Mouse (Mus musculus) liver, embryonic 16.5 days (tissue): Measurements from ENCODE around the gene Spata31d1b. TPM values are rescaled to one million over a fixed set of nuclear protein-coding genes. Genes with fewer than 3 reads are reported as not detected.
A peak's percentile ranks its signal among the peaks of the same experiment; 100 is the strongest.
"Not testable (repeated sequence)": the region's sequence is repeated elsewhere in the genome, so short reads cannot be mapped to it uniquely, and the experiment has no call there.

ENCODE experiments used
- ATAC-seq: fragments of 200-750 bp; cut with Nextera tagmentation; 2 replicates; pipeline ENCODE4 v1.8.0; 2017; ENCODE audit warnings: low read depth, mild to moderate bottlenecking, moderate number of reproducible peaks, moderate library complexity
- H3K27ac ChIP-seq: fragments of 300-500 bp; sonication (generic); 2 replicates; pipeline ENCODE4 v1.5.1; 2014; ENCODE audit warnings: mild to moderate bottlenecking, low read length
- H3K27me3 ChIP-seq: fragments of 300-500 bp; sonication (generic); 2 replicates; pipeline ENCODE4 v1.6.1; 2014; ENCODE audit warnings: low read depth, low read length, mixed read lengths; ENCODE audit not compliant: control insufficient read depth, insufficient read depth
- H3K36me3 ChIP-seq: fragments of 300-500 bp; sonication (generic); 2 replicates; pipeline ENCODE4 v1.6.1; 2014; ENCODE audit warnings: mild to moderate bottlenecking; ENCODE audit not compliant: control insufficient read depth, insufficient read depth
- H3K4me1 ChIP-seq: fragments of 300-500 bp; sonication (generic); 2 replicates; pipeline ENCODE4 v1.6.1; 2014; ENCODE audit warnings: low read depth, low read length, mixed read lengths; ENCODE audit not compliant: control insufficient read depth
- H3K4me2 ChIP-seq: fragments of 300-500 bp; sonication (generic); 2 replicates; pipeline ENCODE4 v1.6.1; 2014; ENCODE audit warnings: low read depth, low read length, mixed read lengths
- H3K4me3 ChIP-seq: fragments of 300-500 bp; sonication (generic); 2 replicates; pipeline ENCODE4 v1.5.1; 2014; ENCODE audit warnings: low read depth, mild to moderate bottlenecking, low read length
- H3K9ac ChIP-seq: fragments of 300-500 bp; sonication (generic); 2 replicates; pipeline ENCODE4 v1.6.1; 2014; ENCODE audit warnings: low read depth, low read length
- H3K9me3 ChIP-seq: fragments of 300-500 bp; sonication (generic); replicated peaks from 2 replicates; pipeline ENCODE4 v1.6.1; 2016; ENCODE audit warnings: low read length; ENCODE audit not compliant: control insufficient read depth
- WGBS: fragments of 180-500 bp; shearing (Covaris S2); extraction: QIAGEN DNeasy Blood & Tissue Kit; methylation state at CpG from one replicate; pipeline ENCODE4 v1.1.7; 2014; ENCODE audit not compliant: insufficient replicate concordance; 5-methylcytosine and 5-hydroxymethylcytosine counted together
- polyA plus RNA-seq: library from polyadenylated mRNA; unstranded; fragments of >200 nt; fragmentation: Nextera tagmentation; extraction: Ambion mirVana; gene quantifications from 2 replicates; pipeline ENCODE4 v1.2.1, GENCODE M21; 2015

The Spata31d1b gene
- not detected in 2 replicates for polyA plus RNA-seq

GRCm38 (mm10) chr13:59711984-59712383 is at the start of gene Spata31d1b:
Gene Spata31d1b (plus strand): TSS chr13:59712284.
- H3K4me1 ChIP-seq, H3K9ac ChIP-seq, ATAC-seq, H3K4me3 ChIP-seq, H3K27me3 ChIP-seq, H3K4me2 ChIP-seq, H3K36me3 ChIP-seq, H3K9me3 ChIP-seq, H3K27ac ChIP-seq: not testable (repeated sequence)
- WGBS: 50% methylated on average over 3 of the region's 3 CpGs

GRCm38 (mm10) chr13:59663939-59664712 is 48.0 kb upstream of the Spata31d1b start:
- 92% methylated on average over 19 of the region's 19 CpGs for WGBS
- Histone ChIP-seq H3K9ac (no peak overlapping the region), H3K4me3 (no peak overlapping the region), H3K27me3 (no peaks in the 10 kb centered on the region), H3K36me3 (peaks cover 46% of the 10 kb centered on the region), H3K9me3 (no peaks in the 10 kb centered on the region), H3K4me1 (peaks cover 21% of the 10 kb centered on the region), H3K27ac (no peak overlapping the region), H3K4me2 (no peak overlapping the region)
- no peak for ATAC-seq

GRCm38 (mm10) chr13:59667763-59668162 is 44.3 kb upstream of the Spata31d1b start:
- Histone ChIP-seq H3K9me3 (no peaks in the 10 kb centered on the region), H3K4me2 (no peak overlapping the region), H3K4me1 (peaks cover 34% of the 10 kb centered on the region), H3K4me3 (no peak overlapping the region), H3K27me3 (no peaks in the 10 kb centered on the region), H3K27ac (no peak overlapping the region), H3K36me3 (peaks cover 27% of the 10 kb centered on the region), H3K9ac (no peak overlapping the region)
- WGBS: 61% methylated on average over 5 of the region's 5 CpGs
- no peak for ATAC-seq

- no peaks in the 10 kb centered on the region for H3K9me3 ChIP-seq
- H3K4me3 ChIP-seq: peak overlapping the region; percentile 46
- peak overlapping the region; percentile 95 for H3K27ac ChIP-seq
- peak overlapping the region; percentile 62 for H3K9ac ChIP-seq
- peak overlapping the region; percentile 71 for H3K4me2 ChIP-seq
- H3K4me1 ChIP-seq: peaks cover 40% of the 10 kb centered on the region
- 4% methylated on average over 11 of the region's 11 CpGs for WGBS
- H3K27me3 ChIP-seq: no peaks in the 10 kb centered on the region
- peaks cover 23% of the 10 kb centered on the region for H3K36me3 ChIP-seq
- ATAC-seq: peak; percentile 99
Measured at GRCm38 (mm10) chr13:59668501-59669093, 43.5 kb upstream of the Spata31d1b start.

GRCm38 (mm10) chr13:59669946-59670345 is 42.1 kb upstream of the Spata31d1b start:
- no peak overlapping the region for H3K9ac ChIP-seq
- no peak overlapping the region for H3K4me2 ChIP-seq
- H3K4me1 ChIP-seq: peaks cover 47% of the 10 kb centered on the region
- ATAC-seq: no peak
- H3K27me3 ChIP-seq: no peaks in the 10 kb centered on the region
- 87% methylated on average over 10 of the region's 10 CpGs for WGBS
- no peak overlapping the region for H3K4me3 ChIP-seq
- peaks cover 11% of the 10 kb centered on the region for H3K36me3 ChIP-seq
- H3K27ac ChIP-seq: peak overlapping the region; percentile 95
- no peaks in the 10 kb centered on the region for H3K9me3 ChIP-seq

- H3K27me3 ChIP-seq: no peaks in the 10 kb centered on the region
- no peak overlapping the region for H3K4me2 ChIP-seq
- no peak overlapping the region for H3K27ac ChIP-seq
- no peaks in the 10 kb centered on the region for H3K9me3 ChIP-seq
- peaks cover under 1% of the 10 kb centered on the region; the same call in 1 of the 2 replicates for H3K36me3 ChIP-seq
- 38% methylated on average over 2 of the region's 2 CpGs for WGBS
- H3K4me3 ChIP-seq: no peak overlapping the region
- H3K9ac ChIP-seq: no peak overlapping the region
- ATAC-seq: no peak
- peaks cover 55% of the 10 kb centered on the region for H3K4me1 ChIP-seq
Measured at GRCm38 (mm10) chr13:59671521-59671920, 40.6 kb upstream of the Spata31d1b start.

GRCm38 (mm10) chr13:59672248-59672647 is 39.8 kb upstream of the Spata31d1b start:
- no peak for ATAC-seq
- Histone ChIP-seq H3K4me3 (0 out of 2 replicates have a peak overlapping the region, but pooled peaks have one; percentile 2), H3K27me3 (no peaks in the 10 kb centered on the region), H3K4me1 (peaks cover 55% of the 10 kb centered on the region), H3K4me2 (peak overlapping the region; percentile 25), H3K9ac (peak overlapping the region; percentile 43; the same call in 1 of the 2 replicates), H3K27ac (peak overlapping the region; percentile 9), H3K36me3 (no peaks in the 10 kb centered on the region), H3K9me3 (no peaks in the 10 kb centered on the region)
- WGBS: 19% methylated on average over 6 of the region's 6 CpGs

- H3K9ac ChIP-seq: peak overlapping the region; percentile 44
- H3K36me3 ChIP-seq: no peaks in the 10 kb centered on the region
- no peak overlapping the region for H3K27ac ChIP-seq
- ATAC-seq: no peak
- no peaks in the 10 kb centered on the region for H3K9me3 ChIP-seq
- H3K4me1 ChIP-seq: peaks cover 45% of the 10 kb centered on the region
- peak overlapping the region; percentile 75 for H3K4me2 ChIP-seq
- 77% methylated on average over 7 of the region's 7 CpGs for WGBS
- H3K27me3 ChIP-seq: no peaks in the 10 kb centered on the region
- peak overlapping the region; percentile 33 for H3K4me3 ChIP-seq
Measured at GRCm38 (mm10) chr13:59673597-59673996, 38.5 kb upstream of the Spata31d1b start.

GRCm38 (mm10) chr13:59674215-59674614 is 37.9 kb upstream of the Spata31d1b start:
- no peaks in the 10 kb centered on the region for H3K36me3 ChIP-seq
- H3K27me3 ChIP-seq: no peaks in the 10 kb centered on the region
- H3K9me3 ChIP-seq: no peaks in the 10 kb centered on the region
- H3K27ac ChIP-seq: peak overlapping the region; percentile 1; the same call in 1 of the 2 replicates
- ATAC-seq: no peak
- peak overlapping the region; percentile 92 for H3K9ac ChIP-seq
- peaks cover 39% of the 10 kb centered on the region for H3K4me1 ChIP-seq
- peak overlapping the region; percentile 79 for H3K4me3 ChIP-seq
- WGBS: 11% methylated on average over 3 of the region's 3 CpGs
- peak overlapping the region; percentile 75 for H3K4me2 ChIP-seq
